In genomic region chr4:107098791-107099525, GRCm38 (mm10) we compare ENCODE assay signal across 27 mouse cellular contexts. TPM values are rescaled to one million over a fixed set of nuclear protein-coding genes. Genes with fewer than 3 reads are reported as not detected.
DNase-seq lines count a peak whose midpoint lies in the region; ATAC-seq and TF ChIP-seq lines count a peak whose summit lies in the region.
"Had no signal": no experiment of that assay in that cellular context is flagged by ENCODE, and none has a peak within 500 bp of the region (broad histone marks: within the 10 kb centered on the region; RNA-seq: fewer than 3 reads in every experiment).

No protein-coding gene starts in this region.

- H3K4me2 ChIP-seq in midbrain, embryonic 16.5 days (ENCODE audit: low read length) = no peak overlapping the region
- H3K4me2 ChIP-seq in midbrain, embryonic 11.5 days = no peak overlapping the region
- no peak overlapping the region for H3K4me2 ChIP-seq in myocyte (ENCODE audit: low read depth)
- H3K4me2 ChIP-seq: forebrain, embryonic 15.5 days; heart, embryonic 15.5 days; neural tube, embryonic 15.5 days had no signal

- no peak overlapping the region for H3K9ac ChIP-seq in midbrain, embryonic 16.5 days (ENCODE audit: low read depth, low read length)
- no peak overlapping the region for H3K9ac ChIP-seq in midbrain, embryonic 11.5 days (ENCODE audit: low read length)
- H3K9ac ChIP-seq: forebrain, embryonic 15.5 days; heart, embryonic 15.5 days; liver, postnatal 0 days; neural tube, embryonic 15.5 days had no signal

- no peak overlapping the region for H3ac ChIP-seq in myocyte (ENCODE audit: control insufficient read depth, insufficient read length)

- no peaks in the 10 kb centered on the region for H3K9me3 ChIP-seq in midbrain, embryonic 16.5 days (replicated peaks; ENCODE audit: control insufficient read depth, low read length, poor library complexity, severe bottlenecking)
- no peaks in the 10 kb centered on the region for H3K9me3 ChIP-seq in midbrain, embryonic 11.5 days (ENCODE audit: control insufficient read depth, low read length)
- H3K9me3 ChIP-seq: forebrain, embryonic 15.5 days; heart, embryonic 15.5 days; neural tube, embryonic 15.5 days had no signal

- no peak for TF ChIP-seq POLR2A in myocyte (IDR thresholded peaks at IDR 0.05; ENCODE audit: insufficient read length, low read depth)

- WGBS in midbrain, embryonic 16.5 days = 77% methylated on average over 17 of the region's 17 CpGs
- WGBS in midbrain, embryonic 11.5 days = 85% methylated on average over 17 of the region's 17 CpGs

- H3K36me3 ChIP-seq in midbrain, embryonic 16.5 days (ENCODE audit: control insufficient read depth, insufficient read depth, low read length) = no peaks in the 10 kb centered on the region
- no peaks in the 10 kb centered on the region for H3K36me3 ChIP-seq in midbrain, embryonic 11.5 days (ENCODE audit: control insufficient read depth, insufficient read depth, low read length)
- H3K36me3 ChIP-seq in myocyte (ENCODE audit: control insufficient read depth, insufficient read depth) = no peaks in the 10 kb centered on the region
- H3K36me3 ChIP-seq: forebrain, embryonic 15.5 days; heart, embryonic 15.5 days; neural tube, embryonic 15.5 days had no signal

- peaks cover 5% of the 10 kb centered on the region; the same call in 1 of the 2 replicates for H3K4me1 ChIP-seq in midbrain, embryonic 16.5 days (ENCODE audit: control insufficient read depth, insufficient read depth, low read length)
- H3K4me1 ChIP-seq in midbrain, embryonic 11.5 days (ENCODE audit: control insufficient read depth, insufficient read depth, low read length) = peaks cover 16% of the 10 kb centered on the region

- peak; percentile 30 to 50 for DNase-seq in cerebellum, postnatal 14 days
- no peak for DNase-seq in cerebellum, adult 9-11 months
- DNase-seq in midbrain, embryonic 11.5 days (ENCODE audit: low spot score, missing footprints) = no peak
- peak; percentile 56 for DNase-seq in Muller cell, postnatal 12 days (ENCODE audit: inconsistent ontology term)
- DNase-seq in left cerebral cortex, postnatal 14 days (ENCODE audit: low spot score in 2 of 2) = no peak
- DNase-seq in right cerebral cortex, postnatal 36 days (ENCODE audit: low spot score in 2 of 2) = no peak
- DNase-seq: adrenal gland, postnatal 25 days; cerebellum, adult 11-12 months; gastrocnemius, postnatal 25 days; heart, postnatal 4 days; kidney, adult 18-20 months; liver, postnatal 0 days; lung, postnatal 10 days; right cerebral cortex, postnatal 25 days had no signal

- no peaks in the 10 kb centered on the region for H3K79me2 ChIP-seq in myocyte (ENCODE audit: control insufficient read depth, insufficient read depth)

- H3K27ac ChIP-seq in midbrain, embryonic 16.5 days (ENCODE audit: low read length) = no peak overlapping the region
- H3K27ac ChIP-seq in midbrain, embryonic 11.5 days (ENCODE audit: low read depth, low read length) = no peak overlapping the region
- H3K27ac ChIP-seq: forebrain, embryonic 15.5 days; heart, embryonic 15.5 days; kidney, postnatal 0 days; neural tube, embryonic 15.5 days had no signal

- intact Hi-C loops in left cerebral cortex, postnatal 14 days (cut with DNase I) = no loop called here

- H3K27me3 ChIP-seq in midbrain, embryonic 16.5 days (ENCODE audit: control insufficient read depth, insufficient read depth, low read depth, low read length) = no peaks in the 10 kb centered on the region
- no peaks in the 10 kb centered on the region for H3K27me3 ChIP-seq in midbrain, embryonic 11.5 days (ENCODE audit: control insufficient read depth, insufficient read depth, low read length)
- H3K27me3 ChIP-seq in myocyte (ENCODE audit: control insufficient read depth, insufficient read depth, insufficient read length) = peaks cover 3% of the 10 kb centered on the region
- H3K27me3 ChIP-seq: forebrain, embryonic 15.5 days; neural tube, embryonic 15.5 days had no signal

- ATAC-seq in midbrain, embryonic 16.5 days = 0 out of 2 replicates have a peak, but pooled peaks have one; percentile 28
- no peak for ATAC-seq in midbrain, embryonic 11.5 days (ENCODE audit: low FRiP score)
- ATAC-seq: forebrain, embryonic 15.5 days; liver, postnatal 0 days had no signal

- H3K4me3 ChIP-seq in midbrain, embryonic 16.5 days (ENCODE audit: low read depth, low read length) = no peak overlapping the region
- H3K4me3 ChIP-seq in midbrain, embryonic 11.5 days (ENCODE audit: low read depth, low read length) = no peak overlapping the region
- no peak overlapping the region for H3K4me3 ChIP-seq in myocyte
- H3K4me3 ChIP-seq: forebrain, embryonic 15.5 days; heart, embryonic 15.5 days; neural tube, embryonic 15.5 days had no signal

TF ChIP-seq in myocyte, 11 proteins besides CTCF, POLR2A, EP300 and RAD21:
- TF ChIP-seq TCF3 (IDR thresholded peaks at IDR 0.05; ENCODE audit: insufficient read length, low read depth) (no peak), USF1 (IDR thresholded peaks at IDR 0.05; ENCODE audit: low read depth) (peak; percentile 19), MAX (IDR thresholded peaks at IDR 0.05; ENCODE audit: low read depth) (no peak)
TF ChIP-seq in myocyte: peak in this region for 1.

RNA-seq across cellular contexts. Expression of gene Cdcp2, which starts 2.3 kb away (rescaled TPM):
- not detected in 2 replicates for polyA plus RNA-seq in midbrain, embryonic 16.5 days (2015; fragmentation: Nextera tagmentation; extraction: Ambion mirVana)
- polyA plus RNA-seq in midbrain, embryonic 11.5 days (2014; fragmentation: Nextera tagmentation; extraction: Ambion mirVana) = 0.11 and 0.29 TPM in 2 replicates
- polyA plus RNA-seq in myocyte (2012; fragmentation: generic; extraction: Trizol) = not detected
- not detected for total RNA-seq in left cerebral cortex, postnatal 14 days (2021)
- total RNA-seq: adrenal gland, postnatal 25 days; common myeloid progenitor, adult 5-6 weeks; gastrocnemius, postnatal 25 days; heart, adult 8-10 months; heart, postnatal 4 days; layer of hippocampus, postnatal 14 days; liver, adult 2 months; megakaryocyte-erythroid progenitor cell, adult 5-6 weeks had no signal
- polyA plus RNA-seq: embryonic facial prominence, embryonic 11.5 days; forebrain, embryonic 15.5 days; heart, embryonic 15.5 days; liver, adult 2 months; liver, postnatal 0 days; neural tube, embryonic 15.5 days; stomach, embryonic 16.5 days had no signal

RNA-seq across cellular contexts. Expression of gene Cyb5rl, which starts 32.2 kb away (rescaled TPM):
- 4.1 and 7.2 TPM in 2 replicates for polyA plus RNA-seq in midbrain, embryonic 16.5 days (2015; fragmentation: Nextera tagmentation; extraction: Ambion mirVana)
- 5.6 TPM in 2 replicates for polyA plus RNA-seq in midbrain, embryonic 11.5 days (2014; fragmentation: Nextera tagmentation; extraction: Ambion mirVana)
- 9.1 TPM for polyA plus RNA-seq in myocyte (2012; fragmentation: generic; extraction: Trizol)
- total RNA-seq in left cerebral cortex, postnatal 14 days (2021) = 1 to 10 TPM; 4.6 to 7.7 TPM

RNA-seq across cellular contexts. Expression of gene Mrpl37, which starts 32.3 kb away (rescaled TPM):
- 74.1 and 77.3 TPM in 2 replicates for polyA plus RNA-seq in midbrain, embryonic 16.5 days (2015; fragmentation: Nextera tagmentation; extraction: Ambion mirVana)
- 106 and 112 TPM in 2 replicates for polyA plus RNA-seq in midbrain, embryonic 11.5 days (2014; fragmentation: Nextera tagmentation; extraction: Ambion mirVana)
- 87.5 TPM for polyA plus RNA-seq in myocyte (2012; fragmentation: generic; extraction: Trizol)
- total RNA-seq in left cerebral cortex, postnatal 14 days (2021) = 10 to 100 TPM; 64.9 to 67.0 TPM

Comparison
In these comparisons a context has a peak if more than half of its experiments do, and no peak if none do; other contexts are left out.
1. DNase-seq: peak in cerebellum, postnatal 14 days (2 of 2) and Muller cell, postnatal 12 days (single experiment); none in cerebellum, adult 9-11 months (single experiment), midbrain, embryonic 11.5 days (single experiment), left cerebral cortex, postnatal 14 days (0 of 2) and right cerebral cortex, postnatal 36 days (0 of 2).